Comparison of ENCODE assay signal across 29 mouse cellular contexts in genomic region chr10:87103286-87103685, GRCm38 (mm10). TPM values are rescaled to one million over a fixed set of nuclear protein-coding genes. Genes with fewer than 3 reads are reported as not detected.
A peak's percentile ranks its signal among the peaks of the same experiment; 100 is the strongest.
DNase-seq lines count a peak whose midpoint lies in the region; ATAC-seq and TF ChIP-seq lines count a peak whose summit lies in the region.
"Had no signal": no experiment of that assay in that cellular context is flagged by ENCODE, and none has a peak within 500 bp of the region (broad histone marks: within the 10 kb centered on the region; RNA-seq: fewer than 3 reads in every experiment).

No protein-coding gene starts in this region.

- no peak overlapping the region for H3K27ac ChIP-seq in kidney, postnatal 0 days
- H3K27ac ChIP-seq: embryonic facial prominence, embryonic 10.5 days; forebrain, embryonic 13.5 days; heart, embryonic 13.5 days; hindbrain, embryonic 14.5 days; limb, embryonic 15.5 days; liver, embryonic 15.5 days; macrophage had no signal

- no peak for TF ChIP-seq CTCF in kidney, postnatal 0 days (IDR thresholded peaks at IDR 0.05; ENCODE audit: low read depth)

- H3K4me1 ChIP-seq in kidney, postnatal 0 days (replicated peaks; ENCODE audit: insufficient read depth, low read length), result no peaks in the 10 kb centered on the region
- H3K4me1 ChIP-seq: heart, embryonic 13.5 days; liver, embryonic 15.5 days had no signal

- H3K9ac ChIP-seq in kidney, postnatal 0 days (ENCODE audit: low read depth, low read length), result no peak overlapping the region
- H3K9ac ChIP-seq: forebrain, embryonic 13.5 days; heart, embryonic 13.5 days; hindbrain, embryonic 14.5 days; limb, embryonic 15.5 days; liver, embryonic 15.5 days; midbrain, embryonic 12.5 days had no signal

- no peaks in the 10 kb centered on the region for H3K27me3 ChIP-seq in kidney, postnatal 0 days (ENCODE audit: insufficient read depth, low read length)
- H3K27me3 ChIP-seq: forebrain, embryonic 13.5 days; heart, embryonic 13.5 days; limb, embryonic 15.5 days; liver, embryonic 15.5 days had no signal

- H3K4me2 ChIP-seq in kidney, postnatal 0 days (ENCODE audit: low read length), result no peak overlapping the region
- H3K4me2 ChIP-seq: heart, embryonic 13.5 days; limb, embryonic 15.5 days; liver, embryonic 15.5 days had no signal

- 17% methylated on average over 8 of the region's 8 CpGs for WGBS in kidney, postnatal 0 days

- no peak overlapping the region for H3K4me3 ChIP-seq in kidney, postnatal 0 days (replicated peaks; ENCODE audit: low read depth, low read length)
- H3K4me3 ChIP-seq: embryonic facial prominence, embryonic 10.5 days; forebrain, embryonic 13.5 days; heart, embryonic 13.5 days; limb, embryonic 15.5 days; liver, embryonic 15.5 days; midbrain, embryonic 12.5 days had no signal

- ATAC-seq in kidney, postnatal 0 days (replicated peaks; ENCODE audit: low FRiP score, low read depth), result no peak
- 0 out of 2 replicates have a peak, but pooled peaks have one; percentile 33 for ATAC-seq in common myeloid progenitor, adult 5-6 weeks (replicated peaks; ENCODE audit: low read depth, poor library complexity, severe bottlenecking)
- ATAC-seq: forebrain, embryonic 13.5 days; intestine, postnatal 0 days had no signal

- DNase-seq in kidney, postnatal 0 days (ENCODE audit: low spot score), result peak; percentile 40
- no peak for DNase-seq in kidney, postnatal 25 days
- DNase-seq in CD4-positive, CD25-positive, alpha-beta regulatory T cell, adult 2 months (ENCODE audit: low read depth, low spot score), result peak; percentile 46
- peak; percentile 39 to 52 for DNase-seq in natural killer cell, adult 2 months (ENCODE audit: low spot score in 2 of 2)
- DNase-seq in adrenal gland, adult 2 months, result no peak
- DNase-seq in retina, postnatal 1 day, result no peak
- DNase-seq: adrenal gland, postnatal 36 days; cerebellum, adult 18-20 months; cerebellum, postnatal 25 days; kidney, postnatal 14 days; right cerebral cortex, postnatal 14 days; spleen, adult 18-20 months; thymus, postnatal 4 days had no signal

- no peaks in the 10 kb centered on the region for H3K9me3 ChIP-seq in kidney, postnatal 0 days (replicated peaks; ENCODE audit: low read length)
- H3K9me3 ChIP-seq: embryonic facial prominence, embryonic 10.5 days; forebrain, embryonic 13.5 days; heart, embryonic 13.5 days; limb, embryonic 15.5 days; liver, embryonic 15.5 days; midbrain, embryonic 12.5 days had no signal

- H3K36me3 ChIP-seq in kidney, postnatal 0 days (ENCODE audit: insufficient read depth, low read length), result no peaks in the 10 kb centered on the region
- H3K36me3 ChIP-seq: embryonic facial prominence, embryonic 10.5 days; heart, embryonic 13.5 days; limb, embryonic 15.5 days; liver, embryonic 15.5 days; midbrain, embryonic 12.5 days had no signal

RNA-seq across cellular contexts. Expression of gene 1700113H08Rik, which starts 45.4 kb away (rescaled TPM):
- not detected in 2 replicates for polyA plus RNA-seq in kidney, postnatal 0 days (2015; fragmentation: Nextera tagmentation; extraction: Ambion mirVana)
- total RNA-seq in common myeloid progenitor, adult 5-6 weeks (2017), result not detected in 2 replicates
- total RNA-seq in adrenal gland, adult 2 months (2021), result not detected
- not detected in 2 replicates for polyA plus RNA-seq in adrenal gland, adult 2 months (2012; rRNA removed)
- total RNA-seq: adrenal gland, postnatal 36 days; heart, postnatal 25 days; layer of hippocampus, postnatal 14 days; left cerebral cortex, postnatal 25 days; MEL had no signal
- polyA plus RNA-seq: embryonic facial prominence, embryonic 10.5 days; frontal cortex, adult 2 months; heart, embryonic 13.5 days; hindbrain, embryonic 14.5 days; limb, embryonic 15.5 days; liver, embryonic 15.5 days; lung, embryonic 16.5 days; macrophage had no signal

Comparison
In these comparisons a context has a peak if more than half of its experiments do, and no peak if none do; other contexts are left out.
1. DNase-seq: peak in kidney, postnatal 0 days (single experiment), CD4-positive, CD25-positive, alpha-beta regulatory T cell, adult 2 months (single experiment) and natural killer cell, adult 2 months (2 of 2); none in kidney, postnatal 25 days (0 of 2), adrenal gland, adult 2 months (single experiment) and retina, postnatal 1 day (single experiment).